In genomic region chr7:45436444-45436843, GRCm38 (mm10) we compare ENCODE assay signal across 15 mouse cellular contexts. TPM values are rescaled to one million over a fixed set of nuclear protein-coding genes. Genes with fewer than 3 reads are reported as not detected.
DNase-seq lines count a peak whose midpoint lies in the region; ATAC-seq and TF ChIP-seq lines count a peak whose summit lies in the region.
"Had no signal": no experiment of that assay in that cellular context is flagged by ENCODE, and none has a peak within 500 bp of the region (broad histone marks: within the 10 kb centered on the region; RNA-seq: fewer than 3 reads in every experiment).

No protein-coding gene starts in this region.

- no peak for ATAC-seq in heart, embryonic 11.5 days (replicated peaks; ENCODE audit: insufficient number of reproducible peaks, low FRiP score, low TSS enrichment)
- ATAC-seq in lung, embryonic 14.5 days (ENCODE audit: insufficient read depth) = no peak
- ATAC-seq in embryonic facial prominence, embryonic 13.5 days (ENCODE audit: insufficient number of reproducible peaks, insufficient read depth, low FRiP score, low TSS enrichment, low read depth) = no peak
- no peak for ATAC-seq in limb, embryonic 15.5 days (ENCODE audit: insufficient number of reproducible peaks, low FRiP score, low TSS enrichment, low read depth)
- ATAC-seq: CD4-positive, CD25-positive, alpha-beta regulatory T cell, adult 4 months had no signal

- no peaks in the 10 kb centered on the region for H3K9me3 ChIP-seq in heart, embryonic 11.5 days (replicated peaks; ENCODE audit: control insufficient read depth, low read length)
- H3K9me3 ChIP-seq in lung, embryonic 14.5 days (ENCODE audit: low read depth, low read length) = no peaks in the 10 kb centered on the region
- H3K9me3 ChIP-seq in embryonic facial prominence, embryonic 13.5 days = no peaks in the 10 kb centered on the region
- H3K9me3 ChIP-seq in limb, embryonic 15.5 days = no peaks in the 10 kb centered on the region

- no peak overlapping the region for H3K9ac ChIP-seq in heart, embryonic 11.5 days (ENCODE audit: low read depth, low read length)
- no peak overlapping the region for H3K9ac ChIP-seq in lung, embryonic 14.5 days
- no peak overlapping the region for H3K9ac ChIP-seq in embryonic facial prominence, embryonic 13.5 days
- H3K9ac ChIP-seq in limb, embryonic 15.5 days = no peak overlapping the region

- H3K4me2 ChIP-seq in heart, embryonic 11.5 days = peak overlapping the region; percentile 96
- peak overlapping the region; percentile 98; the same call in 1 of the 2 replicates for H3K4me2 ChIP-seq in lung, embryonic 14.5 days
- peak overlapping the region; percentile 45 for H3K4me2 ChIP-seq in embryonic facial prominence, embryonic 13.5 days
- peak overlapping the region; percentile 72 for H3K4me2 ChIP-seq in limb, embryonic 15.5 days

- no peak for TF ChIP-seq CTCF in lung, embryonic 14.5 days (IDR thresholded peaks at IDR 0.05; ENCODE audit: low read depth)

- WGBS in heart, embryonic 11.5 days (ENCODE audit: insufficient replicate concordance) = 81% methylated on average over 5 of the region's 5 CpGs
- 75% methylated on average over 5 of the region's 5 CpGs for WGBS in lung, embryonic 14.5 days
- 92% methylated on average over 5 of the region's 5 CpGs for WGBS in embryonic facial prominence, embryonic 13.5 days
- WGBS in limb, embryonic 15.5 days = 90% methylated on average over 5 of the region's 5 CpGs

- H3K4me1 ChIP-seq in heart, embryonic 11.5 days (ENCODE audit: control insufficient read depth, insufficient read depth, low read length) = peaks cover 38% of the 10 kb centered on the region
- peaks cover 19% of the 10 kb centered on the region for H3K4me1 ChIP-seq in lung, embryonic 14.5 days (ENCODE audit: insufficient read depth)
- H3K4me1 ChIP-seq in embryonic facial prominence, embryonic 13.5 days = peaks cover 43% of the 10 kb centered on the region
- H3K4me1 ChIP-seq in limb, embryonic 15.5 days = peaks cover 44% of the 10 kb centered on the region

- H3K4me3 ChIP-seq in heart, embryonic 11.5 days (ENCODE audit: low read depth, low read length) = peak overlapping the region; percentile 86
- H3K4me3 ChIP-seq in lung, embryonic 14.5 days (ENCODE audit: low read depth, low read length) = peak overlapping the region; percentile 87; the same call in 1 of the 2 replicates
- no peak overlapping the region for H3K4me3 ChIP-seq in embryonic facial prominence, embryonic 13.5 days
- peak overlapping the region; percentile 62; the same call in 1 of the 2 replicates for H3K4me3 ChIP-seq in limb, embryonic 15.5 days

- H3K36me3 ChIP-seq in heart, embryonic 11.5 days (ENCODE audit: control insufficient read depth, insufficient read depth, low read length) = peaks cover 7% of the 10 kb centered on the region
- H3K36me3 ChIP-seq in lung, embryonic 14.5 days (ENCODE audit: insufficient read depth) = peaks cover 23% of the 10 kb centered on the region
- H3K36me3 ChIP-seq in embryonic facial prominence, embryonic 13.5 days = peaks cover 26% of the 10 kb centered on the region
- peaks cover 27% of the 10 kb centered on the region for H3K36me3 ChIP-seq in limb, embryonic 15.5 days

- no peak for DNase-seq in heart, postnatal 14 days
- no peak for DNase-seq in lung, embryonic 14.5 days
- no peak for DNase-seq in lung, postnatal 25 days (ENCODE audit: low spot score)
- DNase-seq in thymus, postnatal 25 days = no peak
- DNase-seq in kidney, postnatal 36 days = no peak
- DNase-seq: adrenal gland, postnatal 36 days; cerebellum, postnatal 14 days; thymus, adult 2 months had no signal

- H3K27me3 ChIP-seq in heart, embryonic 11.5 days (ENCODE audit: control insufficient read depth, insufficient read depth, low read length) = no peaks in the 10 kb centered on the region
- no peaks in the 10 kb centered on the region for H3K27me3 ChIP-seq in lung, embryonic 14.5 days (ENCODE audit: insufficient read depth, low read length)
- H3K27me3 ChIP-seq in embryonic facial prominence, embryonic 13.5 days = no peaks in the 10 kb centered on the region
- no peaks in the 10 kb centered on the region for H3K27me3 ChIP-seq in limb, embryonic 15.5 days

- intact Hi-C loops in heart, postnatal 14 days (cut with DNase I) = no loop called here

- H3K27ac ChIP-seq in heart, embryonic 11.5 days (ENCODE audit: low read depth, low read length) = no peak overlapping the region
- H3K27ac ChIP-seq in lung, embryonic 14.5 days (ENCODE audit: low read depth) = no peak overlapping the region
- H3K27ac ChIP-seq in embryonic facial prominence, embryonic 13.5 days = no peak overlapping the region
- no peak overlapping the region for H3K27ac ChIP-seq in limb, embryonic 15.5 days

RNA-seq across cellular contexts. Expression of gene Ruvbl2, which starts 1.5 kb away (rescaled TPM):
- 98.2 and 104 TPM in 2 replicates for polyA plus RNA-seq in heart, embryonic 11.5 days (2014; fragmentation: Nextera tagmentation; extraction: Ambion mirVana)
- 10 to 100 TPM; 25.3 to 26.3 TPM for total RNA-seq in heart, postnatal 14 days (2021)
- 163 and 173 TPM in 2 replicates for polyA plus RNA-seq in lung, embryonic 14.5 days (2014; fragmentation: Nextera tagmentation; extraction: Ambion mirVana)
- polyA plus RNA-seq in embryonic facial prominence, embryonic 13.5 days (2015; fragmentation: Nextera tagmentation; extraction: Ambion mirVana) = 141 and 148 TPM in 2 replicates
- 122 and 125 TPM in 2 replicates for polyA plus RNA-seq in limb, embryonic 15.5 days (2015; fragmentation: Nextera tagmentation; extraction: Ambion mirVana)

RNA-seq across cellular contexts. Expression of gene Gys1, which starts 1.8 kb away (rescaled TPM):
- polyA plus RNA-seq in heart, embryonic 11.5 days (2014; fragmentation: Nextera tagmentation; extraction: Ambion mirVana) = 99.1 and 106 TPM in 2 replicates
- 10 to 100 TPM; 86.1 to 90.2 TPM for total RNA-seq in heart, postnatal 14 days (2021)
- 35.7 and 36.0 TPM in 2 replicates for polyA plus RNA-seq in lung, embryonic 14.5 days (2014; fragmentation: Nextera tagmentation; extraction: Ambion mirVana)
- 38.0 and 39.6 TPM in 2 replicates for polyA plus RNA-seq in embryonic facial prominence, embryonic 13.5 days (2015; fragmentation: Nextera tagmentation; extraction: Ambion mirVana)
- polyA plus RNA-seq in limb, embryonic 15.5 days (2015; fragmentation: Nextera tagmentation; extraction: Ambion mirVana) = 39.0 and 43.5 TPM in 2 replicates

RNA-seq across cellular contexts. Expression of gene Lhb, which starts 15.8 kb away (rescaled TPM):
- polyA plus RNA-seq in heart, embryonic 11.5 days (2014; fragmentation: Nextera tagmentation; extraction: Ambion mirVana) = 0.33 and 0.46 TPM in 2 replicates
- not detected for total RNA-seq in heart, postnatal 14 days (2021)
- not detected in 2 replicates for polyA plus RNA-seq in lung, embryonic 14.5 days (2014; fragmentation: Nextera tagmentation; extraction: Ambion mirVana)
- polyA plus RNA-seq in embryonic facial prominence, embryonic 13.5 days (2015; fragmentation: Nextera tagmentation; extraction: Ambion mirVana) = 0.41 and 1.2 TPM in 2 replicates
- not detected in 2 replicates for polyA plus RNA-seq in limb, embryonic 15.5 days (2015; fragmentation: Nextera tagmentation; extraction: Ambion mirVana)
- total RNA-seq: adrenal gland, postnatal 36 days; left cerebral cortex, postnatal 25 days; megakaryocyte progenitor cell, adult 5-6 weeks had no signal
- polyA plus RNA-seq: CD4-positive, CD25-positive, alpha-beta regulatory T cell, adult 4 months; large intestine, adult 2 months had no signal

RNA-seq across cellular contexts. Expression of gene Ntf5, which starts 22.9 kb away (rescaled TPM):
- polyA plus RNA-seq in heart, embryonic 11.5 days (2014; fragmentation: Nextera tagmentation; extraction: Ambion mirVana) = 3.2 TPM in 2 replicates
- under 1 TPM in 1 of 2 experiments, not detected in 1; 0.14 TPM for total RNA-seq in heart, postnatal 14 days (2021)
- 1.9 and 2.2 TPM in 2 replicates for polyA plus RNA-seq in lung, embryonic 14.5 days (2014; fragmentation: Nextera tagmentation; extraction: Ambion mirVana)
- 4.6 and 6.1 TPM in 2 replicates for polyA plus RNA-seq in embryonic facial prominence, embryonic 13.5 days (2015; fragmentation: Nextera tagmentation; extraction: Ambion mirVana)
- 1.9 and 3.0 TPM in 2 replicates for polyA plus RNA-seq in limb, embryonic 15.5 days (2015; fragmentation: Nextera tagmentation; extraction: Ambion mirVana)
- total RNA-seq: adrenal gland, postnatal 36 days had no signal
- polyA plus RNA-seq: CD4-positive, CD25-positive, alpha-beta regulatory T cell, adult 4 months had no signal

RNA-seq across cellular contexts. Expression of gene Ftl1, which starts 23.2 kb away (rescaled TPM):
- polyA plus RNA-seq in heart, embryonic 11.5 days (2014; fragmentation: Nextera tagmentation; extraction: Ambion mirVana) = 4,030 and 4,320 TPM in 2 replicates
- 100 to 1,000 TPM; 231 to 265 TPM for total RNA-seq in heart, postnatal 14 days (2021)
- polyA plus RNA-seq in lung, embryonic 14.5 days (2014; fragmentation: Nextera tagmentation; extraction: Ambion mirVana) = 4,463 and 4,749 TPM in 2 replicates
- polyA plus RNA-seq in embryonic facial prominence, embryonic 13.5 days (2015; fragmentation: Nextera tagmentation; extraction: Ambion mirVana) = 5,253 and 5,612 TPM in 2 replicates
- polyA plus RNA-seq in limb, embryonic 15.5 days (2015; fragmentation: Nextera tagmentation; extraction: Ambion mirVana) = 4,640 and 4,716 TPM in 2 replicates

Comparison
In these comparisons a context has a peak if more than half of its experiments do, and no peak if none do; other contexts are left out.
1. H3K4me2 ChIP-seq: peak in every context shown above with its lines; median percentile 98 in lung, embryonic 14.5 days; 96 in heart, embryonic 11.5 days; 72 in limb, embryonic 15.5 days; 45 in embryonic facial prominence, embryonic 13.5 days.